Mouse (Mus musculus): ENCODE data around the gene Camta1.

Camta1 gene

DNA sequence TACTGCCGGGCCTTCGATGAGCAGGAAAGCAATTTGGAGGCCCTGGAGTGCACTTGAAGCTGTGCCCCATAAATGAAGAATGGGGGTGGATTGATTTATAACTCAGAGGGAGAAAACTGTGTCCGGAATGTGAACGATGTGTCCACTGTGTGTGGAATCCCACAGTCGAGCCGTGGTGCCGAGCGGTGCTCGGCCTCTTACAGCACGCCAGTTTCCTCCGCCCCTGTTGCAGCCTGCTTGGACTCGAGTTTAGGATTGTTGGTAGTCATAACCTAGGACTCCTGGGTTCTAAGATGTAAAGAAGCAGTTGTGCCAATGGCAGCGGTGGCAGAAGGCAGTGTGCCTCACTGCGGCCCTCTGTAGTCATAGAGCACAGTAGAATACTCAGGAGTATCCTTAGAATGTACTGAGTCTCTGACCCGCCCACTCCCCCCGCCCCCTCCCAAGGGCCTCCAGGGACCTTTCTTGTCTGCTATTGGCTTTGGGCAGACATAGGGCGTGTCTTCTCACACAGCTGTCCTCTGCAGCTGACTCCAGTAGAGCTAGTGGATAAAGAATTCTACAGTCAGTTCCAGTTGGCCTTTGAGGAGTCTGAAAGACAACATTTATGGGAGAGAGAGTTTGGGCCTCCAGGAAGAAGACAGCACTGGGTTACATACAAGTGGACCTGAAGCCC lies 457.0 kb downstream of the Camta1 start:
- in situ Hi-C loops (cut with MboI; ENCODE audit: low pct_unique_long_range_greater_than_20kb in 1 of 2, low sequenced_read_pairs in 2 of 2, unreplicated experiment in 1 of 2), result loop anchor here in 1 of 2 experiments (5.0 kb wide), 1 partner anchor 67 kb away; no protein-coding TSS in a partner anchor

DNA sequence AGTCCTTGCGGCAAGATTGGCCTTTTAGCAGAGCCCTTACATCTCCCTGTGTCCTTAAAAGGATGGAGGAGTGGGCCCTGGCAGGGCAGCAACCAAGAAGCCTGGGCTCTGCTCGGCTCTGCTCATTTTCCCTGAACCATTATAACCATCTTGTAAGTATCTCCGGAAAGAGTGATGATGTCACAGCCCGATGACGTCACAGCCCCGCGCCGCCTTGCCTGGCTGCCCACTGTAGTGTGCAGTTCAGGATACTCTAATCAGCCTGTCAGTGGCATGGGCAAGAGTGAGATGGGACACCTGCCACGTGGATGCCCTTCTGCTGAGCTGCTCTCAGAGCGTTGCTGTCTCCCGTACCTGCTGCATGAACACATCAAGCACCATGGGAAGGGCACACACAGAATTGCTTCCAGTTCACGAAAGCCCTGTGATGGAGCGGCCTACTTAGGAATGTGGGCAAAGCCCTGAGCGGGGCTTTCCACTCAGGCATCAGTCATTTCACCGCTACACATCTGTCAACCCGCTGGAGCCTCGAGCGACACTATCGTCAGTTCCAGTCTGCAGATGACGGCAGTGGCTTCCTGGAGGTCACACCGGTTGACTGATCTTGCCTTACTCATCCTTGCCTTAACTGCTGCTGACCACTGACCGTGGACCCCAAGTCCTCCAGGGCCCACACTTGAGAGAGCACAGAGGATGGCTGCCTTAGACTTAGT lies 459.8 kb downstream of the Camta1 start:
- in situ Hi-C loops (cut with MboI; ENCODE audit: low pct_unique_long_range_greater_than_20kb in 1 of 2, low sequenced_read_pairs in 2 of 2, unreplicated experiment in 1 of 2), result no loop called here

GRCm38 (mm10) chr4:151396536-151396935 lies 465.1 kb downstream of the Camta1 start:
- in situ Hi-C loops (cut with MboI; ENCODE audit: low pct_unique_long_range_greater_than_20kb in 1 of 2, low sequenced_read_pairs in 2 of 2, unreplicated experiment in 1 of 2), result no loop called here

DNA sequence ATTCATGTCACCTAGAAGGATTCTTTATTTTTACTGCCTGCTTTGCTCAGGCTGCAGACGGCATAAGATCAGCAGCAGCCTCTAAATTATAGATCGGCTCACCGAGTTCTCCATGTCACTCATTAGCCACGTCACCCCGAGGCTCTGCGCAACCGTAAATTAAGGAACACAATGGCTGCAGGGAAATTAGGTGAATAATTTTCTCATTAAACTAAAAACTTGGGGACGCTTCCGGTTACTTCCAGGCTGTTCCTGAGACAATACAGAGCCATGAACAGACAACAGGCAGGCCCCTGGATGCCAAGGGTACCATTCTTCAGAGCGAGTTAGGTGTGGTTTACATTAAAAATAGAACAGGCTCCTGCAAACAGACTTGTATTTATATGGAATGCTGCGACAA lies 472.3 kb downstream of the Camta1 start:
- in situ Hi-C loops (cut with MboI; ENCODE audit: low pct_unique_long_range_greater_than_20kb in 1 of 2, low sequenced_read_pairs in 2 of 2, unreplicated experiment in 1 of 2), result loop anchor here in 1 of 2 experiments (5.0 kb wide), 1 partner anchor 47 kb away; no protein-coding TSS in a partner anchor

DNA sequence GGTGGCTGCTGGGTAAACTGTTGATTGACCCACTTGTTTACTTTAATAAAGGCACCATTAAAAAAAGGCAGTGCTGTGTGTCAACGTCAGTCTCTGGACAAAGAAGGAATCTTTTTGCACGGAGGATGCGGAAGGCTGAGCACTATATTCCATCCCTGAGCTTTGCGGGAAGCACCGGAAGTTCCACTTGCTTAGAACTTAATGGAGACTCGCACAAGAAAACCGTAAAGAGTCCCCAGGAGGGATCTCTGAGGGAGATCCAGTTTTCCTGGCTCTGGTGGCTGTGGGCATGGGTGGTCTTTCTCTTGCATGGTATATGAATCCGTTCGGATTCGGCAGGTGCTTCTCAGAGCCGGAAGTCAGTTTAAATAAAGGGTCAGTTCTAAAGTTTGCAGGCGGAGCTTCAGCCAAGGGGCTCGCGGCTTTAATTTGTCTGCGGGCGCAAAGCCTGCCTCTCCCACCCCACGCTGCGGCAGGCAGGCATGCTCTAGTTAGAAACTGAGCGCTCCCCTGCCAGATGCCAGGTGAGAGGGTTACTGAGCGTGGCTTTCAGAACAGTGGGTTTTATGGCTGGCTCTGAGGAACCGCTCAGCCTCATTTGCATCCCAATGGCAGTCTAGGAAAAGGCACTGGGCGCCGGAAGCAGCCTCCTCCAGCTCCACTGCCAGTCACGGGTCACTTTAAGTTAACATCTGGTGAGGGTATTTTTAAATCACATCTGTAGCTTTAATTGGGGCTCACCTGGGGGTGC lies 474.8 kb downstream of the Camta1 start:
- in situ Hi-C loops (cut with MboI; ENCODE audit: low pct_unique_long_range_greater_than_20kb in 1 of 2, low sequenced_read_pairs in 2 of 2, unreplicated experiment in 1 of 2), result loop anchor here in 1 of 2 experiments (5.0 kb wide), 1 partner anchor 45 kb away; no protein-coding TSS in a partner anchor

DNA sequence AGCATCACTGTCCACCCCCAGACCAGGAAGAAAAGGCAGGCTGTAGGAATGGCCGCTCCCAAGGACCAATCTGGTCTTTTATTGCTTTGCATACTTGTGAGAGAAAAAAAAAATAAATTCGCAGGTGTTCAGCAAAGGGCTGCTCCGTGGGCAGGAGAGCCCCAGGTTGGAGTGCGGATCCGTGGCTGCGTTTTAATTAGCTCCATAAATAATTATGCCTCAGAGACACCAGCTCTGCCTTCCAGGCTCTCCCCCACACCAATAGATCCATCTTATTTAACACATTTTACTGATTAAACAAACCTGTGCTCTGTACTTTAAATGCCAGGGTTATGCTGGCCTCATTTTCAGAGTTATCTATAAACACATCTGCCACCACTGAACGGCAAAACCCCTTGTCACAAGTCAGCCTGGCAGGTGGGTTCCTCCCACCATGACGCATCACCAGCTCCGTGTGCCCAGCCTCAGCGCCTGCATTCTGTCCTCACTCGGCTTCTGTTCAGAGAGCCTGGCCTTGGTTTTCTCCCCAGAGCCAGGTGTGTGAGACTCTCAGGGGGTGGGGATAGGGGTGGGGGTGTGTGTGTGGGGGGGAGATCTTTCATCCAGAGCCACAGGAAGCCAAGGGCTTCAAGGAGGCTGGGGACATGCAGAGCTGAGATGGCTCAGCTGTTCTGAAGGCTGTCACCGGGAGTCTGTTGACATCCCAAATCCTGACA lies 475.5 kb downstream of the Camta1 start:
- in situ Hi-C loops (cut with MboI; ENCODE audit: low pct_unique_long_range_greater_than_20kb in 1 of 2, low sequenced_read_pairs in 2 of 2, unreplicated experiment in 1 of 2), result loop anchor here in 1 of 2 experiments (5.0 kb wide), 1 partner anchor 44 kb away; no protein-coding TSS in a partner anchor

DNA sequence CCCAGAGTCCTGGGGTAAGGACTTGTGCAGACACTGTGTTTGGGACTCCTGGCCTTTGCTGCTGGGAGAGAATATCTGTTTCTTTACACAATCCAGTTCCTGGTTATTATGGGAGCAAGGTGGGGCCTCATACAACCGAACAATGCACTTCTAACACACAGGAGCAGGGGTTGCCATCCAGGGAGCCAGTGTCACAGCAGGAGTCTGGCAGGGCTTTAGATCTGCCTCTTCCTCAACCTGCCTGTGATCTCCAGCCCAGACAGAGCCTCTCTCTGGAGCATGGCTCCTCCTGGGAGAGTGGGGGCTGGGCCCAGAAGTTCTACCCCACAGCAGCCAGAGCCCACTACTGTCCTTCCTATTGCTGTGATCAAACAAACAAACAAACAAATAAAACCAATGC lies 483.9 kb downstream of the Camta1 start:
- in situ Hi-C loops (cut with MboI; ENCODE audit: low pct_unique_long_range_greater_than_20kb in 1 of 2, low sequenced_read_pairs in 2 of 2, unreplicated experiment in 1 of 2), result no loop called here

GRCm38 (mm10) chr4:151376234-151376633 lies 485.4 kb downstream of the Camta1 start:
- in situ Hi-C loops (cut with MboI; ENCODE audit: low pct_unique_long_range_greater_than_20kb in 1 of 2, low sequenced_read_pairs in 2 of 2, unreplicated experiment in 1 of 2), result no loop called here

- in situ Hi-C loops (cut with MboI; ENCODE audit: low pct_unique_long_range_greater_than_20kb in 1 of 2, low sequenced_read_pairs in 2 of 2, unreplicated experiment in 1 of 2), result no loop called here
Measured at GRCm38 (mm10) chr4:151372855-151373566, 488.7 kb downstream of the Camta1 start.

GRCm38 (mm10) chr4:151366941-151367545 lies 494.6 kb downstream of the Camta1 start:
- in situ Hi-C loops (cut with MboI; ENCODE audit: low pct_unique_long_range_greater_than_20kb in 1 of 2, low sequenced_read_pairs in 2 of 2, unreplicated experiment in 1 of 2), result no loop called here

- in situ Hi-C loops (cut with MboI; ENCODE audit: low pct_unique_long_range_greater_than_20kb in 1 of 2, low sequenced_read_pairs in 2 of 2, unreplicated experiment in 1 of 2), result no loop called here
Measured at GRCm38 (mm10) chr4:151360976-151361673, 500.6 kb downstream of the Camta1 start.

- in situ Hi-C loops (cut with MboI; ENCODE audit: low pct_unique_long_range_greater_than_20kb in 1 of 2, low sequenced_read_pairs in 2 of 2, unreplicated experiment in 1 of 2), result no loop called here
Measured at GRCm38 (mm10) chr4:151355505-151355904, 506.2 kb downstream of the Camta1 start.

DNA sequence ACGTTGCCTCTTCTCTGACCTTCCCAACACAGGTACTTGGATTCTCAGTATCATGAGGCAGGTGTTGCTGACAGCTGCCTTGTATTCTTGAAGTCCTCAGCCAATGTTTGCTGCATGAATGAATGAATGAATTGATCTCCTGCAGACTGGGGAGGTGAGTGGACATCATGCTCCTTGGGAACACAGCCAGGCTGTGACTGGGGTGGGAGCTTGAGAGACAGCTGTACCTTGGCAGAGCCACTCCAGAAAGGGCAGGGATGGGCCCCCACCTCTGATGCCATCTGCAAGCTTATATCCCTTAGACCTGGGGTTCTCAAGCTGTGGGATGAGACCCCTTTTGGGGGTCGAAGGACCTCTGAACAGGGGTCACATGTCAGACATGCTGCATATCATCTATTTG lies 508.9 kb downstream of the Camta1 start:
- in situ Hi-C loops (cut with MboI; ENCODE audit: low pct_unique_long_range_greater_than_20kb in 1 of 2, low sequenced_read_pairs in 2 of 2, unreplicated experiment in 1 of 2), result no loop called here

- in situ Hi-C loops (cut with MboI; ENCODE audit: low pct_unique_long_range_greater_than_20kb in 1 of 2, low sequenced_read_pairs in 2 of 2, unreplicated experiment in 1 of 2), result no loop called here
Measured at GRCm38 (mm10) chr4:151352249-151352648, 509.4 kb downstream of the Camta1 start.

- in situ Hi-C loops (cut with MboI; ENCODE audit: low pct_unique_long_range_greater_than_20kb in 1 of 2, low sequenced_read_pairs in 2 of 2, unreplicated experiment in 1 of 2), result no loop called here
Measured at GRCm38 (mm10) chr4:151351757-151352156, 509.9 kb downstream of the Camta1 start.

- in situ Hi-C loops (cut with MboI; ENCODE audit: low pct_unique_long_range_greater_than_20kb in 1 of 2, low sequenced_read_pairs in 2 of 2, unreplicated experiment in 1 of 2), result no loop called here
Measured at GRCm38 (mm10) chr4:151347620-151348019, 514.1 kb downstream of the Camta1 start.

- in situ Hi-C loops (cut with MboI; ENCODE audit: low pct_unique_long_range_greater_than_20kb in 1 of 2, low sequenced_read_pairs in 2 of 2, unreplicated experiment in 1 of 2), result no loop called here
Measured at GRCm38 (mm10) chr4:151346673-151347072, 515.0 kb downstream of the Camta1 start.
